Mouse (Mus musculus) adrenal gland, postnatal 4 days (tissue): Measurements from ENCODE around the gene CK137956. TPM values are rescaled to one million over a fixed set of nuclear protein-coding genes. Genes with fewer than 3 reads are reported as not detected.

Experiments used
- DNase-seq, 2 experiments: peaks; one replicate each; pipeline ENCODE4 v3.0.0; 2021 to 2022; ENCODE audit warnings: low spot score in 2 of 2, mixed read lengths in 2 of 2
- total RNA-seq, 2 experiments: library from RNA; stranded (reverse); gene quantifications; 2 replicates each; pipeline ENCODE4 v1.2.3; 2021

CK137956 gene
- total RNA-seq, 2 experiments from 2014 or later: not detected

DNA sequence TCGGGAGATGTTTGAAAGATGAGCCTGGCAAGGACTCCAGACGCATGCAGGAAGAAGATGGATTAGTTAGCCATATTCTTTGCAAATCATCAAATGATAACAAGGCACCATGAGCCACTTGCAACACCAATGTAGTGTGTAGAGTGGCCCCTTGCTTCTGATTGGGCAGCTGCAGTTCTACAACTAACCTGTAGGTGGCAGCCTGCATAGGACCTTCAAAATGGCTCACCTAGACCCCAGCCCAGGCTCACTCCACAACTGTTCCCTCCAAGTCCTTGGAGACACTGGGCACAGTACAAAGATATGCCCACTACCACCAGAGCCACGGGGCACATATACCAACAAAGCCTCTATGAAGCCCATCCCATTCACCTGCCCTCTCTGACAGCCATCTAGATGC, 35.4 kb downstream of the CK137956 start:
- DNase-seq: no peak

DNA sequence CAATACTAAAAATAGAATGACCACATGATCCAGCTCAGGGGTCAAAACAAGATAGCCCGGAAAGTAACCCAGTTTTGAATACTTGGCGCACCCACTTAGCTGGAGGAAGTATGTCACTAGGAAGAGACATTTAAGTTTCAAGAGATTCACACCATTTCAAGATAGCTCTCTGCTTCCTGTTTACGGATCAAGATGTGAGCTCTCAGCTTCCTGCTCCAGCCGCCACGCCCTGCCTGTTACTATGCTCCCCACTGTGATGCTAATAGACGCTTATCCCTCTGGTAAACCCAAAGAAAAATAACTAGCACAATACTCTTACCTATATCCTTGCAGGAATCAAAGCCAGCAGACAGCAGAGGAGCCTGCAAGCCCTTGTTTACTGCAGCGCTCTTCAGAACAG, 57.2 kb downstream of the CK137956 start:
- no peak for DNase-seq

DNA sequence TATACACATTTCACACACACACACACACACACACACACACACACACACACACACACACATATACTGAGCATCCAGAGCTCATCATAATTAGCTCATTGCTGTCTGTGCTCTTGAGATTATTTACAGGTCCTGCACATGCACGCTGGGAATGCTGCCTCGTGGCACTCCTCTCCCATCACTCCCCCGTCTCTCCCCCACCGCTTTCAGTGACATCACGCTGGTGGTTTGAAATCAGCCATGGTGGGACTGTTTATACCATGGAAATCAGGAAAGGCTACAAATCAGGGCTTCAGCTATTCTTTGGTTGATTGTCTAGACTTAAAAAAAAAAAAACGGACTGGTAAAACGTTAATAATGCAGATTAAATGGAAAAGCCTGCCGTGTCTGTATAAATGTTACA, 63.6 kb downstream of the CK137956 start:
- DNase-seq: no peak

DNA sequence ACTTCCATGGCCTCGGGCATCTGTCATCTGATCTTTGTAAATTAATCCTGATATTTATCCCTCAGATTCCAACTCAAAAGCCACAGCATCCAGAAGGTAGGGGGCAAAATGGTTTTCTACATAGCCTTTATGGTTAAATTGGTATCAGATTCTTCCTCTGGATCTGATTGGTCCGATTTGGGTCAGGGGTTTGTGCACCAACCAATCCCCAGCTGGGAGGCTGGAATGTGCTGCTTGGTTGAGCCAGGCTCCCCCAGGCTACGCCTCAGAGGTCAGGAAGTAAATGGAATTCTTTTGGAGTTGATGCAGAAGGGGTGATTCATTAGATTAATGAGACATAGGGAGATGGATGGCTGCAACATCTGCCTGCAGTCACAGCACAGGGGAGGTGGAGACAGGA, 66.8 kb downstream of the CK137956 start:
- no peak for DNase-seq

DNA sequence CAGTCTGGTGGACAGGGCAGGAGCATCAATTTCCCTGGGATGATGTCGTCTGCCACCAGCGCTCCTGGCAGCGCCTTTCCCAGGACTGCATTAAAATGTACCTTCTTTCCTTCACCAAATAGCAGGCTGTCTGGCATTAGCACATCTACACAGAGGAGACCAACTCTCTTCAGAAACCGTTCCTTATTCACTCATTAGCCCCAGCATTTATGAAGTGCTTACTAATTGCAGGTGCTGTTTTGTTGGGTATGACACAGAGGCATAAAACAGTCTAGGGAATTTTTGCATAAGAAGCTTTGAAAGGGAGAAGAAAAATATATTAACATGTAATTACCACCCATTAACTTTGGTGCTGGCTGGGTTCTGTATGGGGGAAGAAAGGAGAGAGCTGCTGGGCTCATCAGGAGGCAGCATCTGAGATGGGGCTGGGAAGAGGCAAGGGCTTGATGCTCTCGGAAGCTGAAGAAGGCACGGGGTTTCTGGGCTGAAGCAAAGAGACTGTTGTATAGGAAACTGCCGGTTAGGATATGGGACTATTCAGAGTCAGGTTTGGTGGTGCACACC, 69.8 kb downstream of the CK137956 start:
- no peak for DNase-seq

DNA sequence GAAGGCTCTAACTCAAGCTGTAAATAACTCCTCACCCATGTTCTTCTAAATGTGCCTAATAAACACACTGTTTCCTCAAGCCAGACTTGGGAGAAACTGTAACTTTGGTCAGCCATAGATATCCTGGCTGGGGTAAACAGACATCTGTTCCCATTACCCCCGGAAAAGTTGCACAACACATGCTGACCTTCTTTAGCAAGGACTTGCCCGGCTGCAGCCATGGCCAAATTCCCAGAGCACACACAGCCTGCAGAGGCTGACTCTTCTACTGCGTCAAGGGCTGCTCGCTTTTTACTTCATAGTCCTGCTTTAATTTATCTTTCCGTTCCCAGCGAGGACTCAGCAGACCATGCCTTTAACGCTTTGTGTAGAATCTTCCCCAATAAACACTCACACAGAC, 81.7 kb downstream of the CK137956 start:
- DNase-seq: no peak

DNA sequence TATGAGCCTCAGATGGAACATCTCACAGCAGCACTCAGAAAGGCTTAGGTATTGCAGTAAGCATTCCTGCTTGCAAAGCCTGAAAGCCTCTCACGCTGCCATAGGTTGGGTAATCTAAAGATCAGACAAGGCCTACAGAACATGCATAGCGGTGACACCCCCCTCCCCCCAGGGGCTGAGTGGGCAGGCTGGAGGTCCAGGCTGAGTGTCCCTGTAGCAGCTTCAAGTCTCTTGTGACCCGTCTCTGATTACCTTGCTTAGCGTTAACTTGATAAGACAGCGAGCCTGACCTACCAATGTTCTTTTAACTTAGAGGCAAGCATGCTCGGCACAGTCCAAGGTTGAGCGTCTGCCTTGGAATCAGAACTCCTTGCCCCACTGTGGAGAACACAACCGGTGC, 91.8 kb downstream of the CK137956 start:
- no peak for DNase-seq

Other genes starting within 250 kb of the CK137956 start
- gene Csmd2, start 16.9 kb upstream of the CK137956 start, total RNA-seq: 1 to 10 TPM; 1.9 to 2.3 TPM